Mouse (Mus musculus) erythroid progenitor cell, adult 5-6 weeks (primary cell): ENCODE results near the gene Ptcra. TPM values are rescaled to one million over a fixed set of nuclear protein-coding genes. Genes with fewer than 3 reads are reported as not detected.
"Not testable (repeated sequence)": the region's sequence is repeated elsewhere in the genome, so short reads cannot be mapped to it uniquely, and the experiment has no call there.

Experiments used
- ATAC-seq: replicated peaks from 2 replicates; pipeline ENCODE4 v1.8.0; 2016; ENCODE audit warnings: moderate number of reproducible peaks, mild to moderate bottlenecking, moderate TSS enrichment, inconsistent platforms; ENCODE audit not compliant: poor library complexity, low FRiP score, severe bottlenecking
- total RNA-seq, 2 experiments: library from RNA; stranded (forward) in 1 of 2; stranded (reverse) in 1 of 2; fragments of 150-400 nt in 1 of 2; fragments of 186-747, 209-891 nt in 1 of 2; gene quantifications; 2 replicates each; pipeline versions ENCODE4 v1.2.3 to v1.2.4; 2015 to 2017; ENCODE audit warnings: low replicate concordance in 2 of 2

The Ptcra gene
- total RNA-seq (2015; ENCODE audit: low replicate concordance) (not detected in 2 replicates), total RNA-seq (2017; ENCODE audit: low replicate concordance) (not detected in 2 replicates)

DNA sequence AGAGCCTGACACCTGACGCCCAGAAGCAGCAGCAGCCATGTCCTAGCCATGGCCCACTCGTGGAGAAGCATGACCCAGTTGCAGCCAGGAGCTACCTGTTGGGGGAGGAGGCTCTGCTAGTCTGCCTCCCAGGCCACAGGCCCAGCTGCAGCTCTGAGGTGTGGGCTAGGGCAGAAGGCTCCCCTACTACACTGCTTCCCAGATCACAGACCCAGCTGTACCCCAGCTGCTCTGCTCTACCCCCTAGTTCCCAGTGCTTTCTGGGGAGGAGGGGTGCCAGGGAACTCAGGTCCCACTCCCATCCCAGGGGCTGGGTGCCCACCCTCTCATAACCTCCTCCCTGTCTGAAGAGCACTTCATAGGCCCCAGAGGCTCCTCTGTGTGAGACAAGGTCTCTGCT lies at the start of gene Ptcra:
Gene Ptcra (minus strand): TSS at position 169 of the 400 bp plus-strand sequence.
- no peak for ATAC-seq

DNA sequence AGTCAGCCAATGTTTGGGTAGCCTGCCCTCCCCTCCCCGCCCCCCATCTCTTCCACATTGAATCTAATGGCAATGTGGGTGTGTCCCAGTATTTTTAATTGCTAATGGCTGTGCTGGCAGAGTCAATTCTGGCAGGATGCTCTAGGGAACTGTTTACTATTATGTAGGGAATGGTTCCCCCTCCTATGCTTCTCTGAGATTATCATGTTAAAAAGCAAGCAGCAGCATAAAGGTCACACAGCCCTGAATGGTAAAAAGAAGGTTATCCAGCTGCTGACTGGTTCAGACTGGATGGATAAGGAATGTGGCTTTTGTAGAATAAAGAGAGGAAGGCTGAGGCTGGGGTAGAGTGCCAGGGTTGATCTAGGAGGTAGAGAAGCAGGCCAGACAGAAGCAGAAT lies 48.9 kb upstream of the Ptcra start:
- ATAC-seq: no peak

DNA sequence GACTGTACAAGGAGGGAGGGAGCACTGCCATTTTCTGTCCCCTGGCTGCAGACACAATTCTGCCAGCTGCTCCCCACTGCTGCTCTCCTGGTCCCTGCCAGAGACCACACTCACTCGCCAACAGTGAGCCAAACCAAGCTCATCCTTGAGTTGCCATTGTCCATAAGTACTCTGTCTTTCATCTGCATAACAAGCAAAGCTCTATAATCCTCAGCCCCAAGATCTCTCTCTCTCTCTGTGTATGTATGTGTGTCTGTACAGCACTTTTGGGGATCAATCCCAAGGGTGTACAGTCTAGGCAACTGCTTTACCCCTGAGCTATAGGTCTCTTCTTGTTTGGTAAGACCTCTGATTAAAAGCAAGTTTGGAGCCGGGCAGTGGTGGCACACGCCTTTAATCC lies 47.2 kb upstream of the Ptcra start:
- no peak for ATAC-seq

DNA sequence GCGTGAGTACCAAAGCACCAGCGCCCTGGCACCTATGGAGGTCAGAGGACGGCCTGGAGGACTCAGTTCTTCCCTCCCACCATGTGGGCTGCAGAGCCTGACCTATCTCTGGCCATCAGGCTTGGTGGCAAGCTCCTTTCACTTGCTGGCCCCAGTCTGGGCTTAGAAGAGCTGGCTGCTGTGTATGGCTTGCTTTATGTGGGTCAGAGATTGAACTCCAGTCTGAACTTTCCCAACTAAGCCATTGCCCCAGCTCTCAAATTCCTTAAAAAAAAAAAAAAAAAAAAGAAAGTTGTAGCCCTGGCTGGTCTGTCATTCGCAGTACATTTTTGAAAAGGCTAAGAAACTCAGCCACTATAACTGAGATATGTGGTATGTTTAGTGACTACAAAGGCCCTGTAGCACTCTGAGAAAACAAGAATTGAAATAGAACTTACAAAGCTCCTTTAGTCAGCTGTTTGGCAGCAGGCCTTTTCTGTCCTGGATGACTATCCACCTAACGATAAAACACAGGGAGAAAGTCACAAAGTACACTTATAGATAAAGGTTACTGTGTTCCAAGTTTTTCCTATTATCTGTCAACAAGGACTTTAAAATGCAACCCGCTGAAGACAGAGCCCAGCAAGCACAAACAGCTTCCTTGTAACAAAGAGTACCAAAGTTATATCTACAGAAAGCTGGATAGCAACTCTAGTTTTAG lies 45.8 kb upstream of the Ptcra start:
- no peak for ATAC-seq

DNA sequence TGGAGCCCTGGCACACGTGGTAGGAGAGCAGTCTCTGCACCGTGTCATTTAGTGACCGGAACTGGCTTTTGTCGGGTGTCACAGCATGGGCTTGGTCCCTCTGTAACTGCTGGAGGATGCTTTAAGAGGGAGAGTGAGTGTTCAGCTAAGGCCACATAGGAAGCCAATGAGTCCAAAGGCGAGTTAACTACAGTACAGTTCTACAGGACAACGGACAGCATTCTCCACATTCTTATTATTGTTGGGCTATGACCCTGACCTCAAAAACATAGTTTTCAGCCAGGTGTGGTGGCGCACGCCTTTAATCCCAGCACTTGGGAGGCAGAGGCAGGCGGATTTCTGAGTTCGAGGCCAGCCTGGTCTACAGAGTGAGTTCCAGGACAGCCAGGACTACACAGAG lies 44.9 kb upstream of the Ptcra start:
- ATAC-seq: no peak

DNA sequence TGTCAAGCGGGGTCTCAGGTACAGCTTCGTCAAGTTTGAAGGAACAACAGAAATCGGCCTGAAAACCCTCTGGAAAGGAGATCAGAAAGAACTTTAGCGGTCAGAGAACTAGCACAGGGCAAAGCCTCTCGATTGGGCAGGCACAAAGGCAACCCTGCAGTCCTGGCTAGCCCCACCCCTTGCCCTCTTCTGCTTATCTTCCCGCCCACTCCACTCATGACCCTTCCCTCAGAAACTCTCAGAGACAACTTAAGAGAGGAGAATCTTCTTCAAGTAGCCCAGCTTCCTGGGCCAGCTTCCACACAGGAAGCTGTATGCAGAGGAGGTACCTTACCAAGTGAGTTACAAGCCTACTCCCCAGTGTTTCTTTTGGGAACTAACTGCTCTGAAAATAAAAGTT lies 38.2 kb upstream of the Ptcra start:
- ATAC-seq: no peak

DNA sequence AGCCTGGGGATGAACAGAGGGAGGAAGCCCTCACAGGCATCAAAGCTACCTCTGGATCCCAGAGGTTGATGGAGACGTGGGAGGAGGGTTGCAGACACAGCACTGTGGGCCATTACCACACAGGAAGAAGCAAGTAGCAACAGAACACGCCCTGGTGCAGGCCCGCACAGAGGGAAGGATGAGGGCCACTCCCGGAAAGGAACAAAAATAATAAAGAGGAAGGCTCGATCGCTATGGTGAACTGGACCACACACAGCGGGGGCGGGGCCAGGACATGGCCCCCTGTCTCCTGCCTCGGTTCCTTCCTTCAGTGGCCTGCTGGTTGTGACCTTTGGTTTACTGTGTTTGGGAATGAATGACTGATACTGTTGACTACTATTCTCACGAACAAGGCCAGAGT lies 36.2 kb upstream of the Ptcra start:
- ATAC-seq: no peak

DNA sequence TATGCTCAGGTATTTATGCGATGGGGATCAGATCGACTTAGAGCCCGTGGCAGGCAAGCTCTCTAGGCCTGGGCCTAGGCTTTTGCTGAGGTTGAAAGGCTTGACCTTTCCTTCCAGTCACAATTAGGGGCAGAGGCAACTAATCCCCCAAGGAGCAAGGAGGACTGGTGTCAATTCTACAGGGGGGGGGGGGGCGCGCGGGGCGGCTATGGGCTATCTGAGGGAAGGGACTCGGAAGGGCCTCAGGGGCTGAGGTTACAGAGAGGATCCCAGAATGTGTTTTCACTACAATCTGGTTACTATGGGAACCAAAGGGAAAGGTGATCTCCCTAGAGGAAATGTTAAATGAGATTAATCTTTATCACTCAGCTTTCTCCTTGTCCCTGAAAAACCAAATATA lies 33.9 kb upstream of the Ptcra start:
- ATAC-seq: no peak

DNA sequence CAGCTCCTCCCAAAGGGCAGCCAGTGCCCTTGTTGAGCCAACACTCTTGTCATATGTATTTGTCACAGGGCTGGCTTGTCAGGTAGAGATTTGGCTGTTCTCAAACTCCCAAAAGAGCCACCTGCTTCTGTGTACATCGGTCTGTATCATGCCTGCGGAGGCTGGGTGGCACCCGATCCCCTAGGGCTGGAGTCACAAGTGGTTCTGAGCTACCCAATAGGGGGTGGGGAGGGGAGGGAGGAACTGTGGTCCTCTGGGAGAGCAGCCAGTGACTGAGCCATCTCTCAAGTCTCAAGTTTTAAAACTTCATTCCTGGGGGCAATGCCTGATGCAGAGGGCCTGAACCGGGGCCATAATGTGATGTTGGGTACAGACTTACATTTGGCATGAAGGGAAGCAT lies 33.2 kb upstream of the Ptcra start:
- no peak for ATAC-seq

DNA sequence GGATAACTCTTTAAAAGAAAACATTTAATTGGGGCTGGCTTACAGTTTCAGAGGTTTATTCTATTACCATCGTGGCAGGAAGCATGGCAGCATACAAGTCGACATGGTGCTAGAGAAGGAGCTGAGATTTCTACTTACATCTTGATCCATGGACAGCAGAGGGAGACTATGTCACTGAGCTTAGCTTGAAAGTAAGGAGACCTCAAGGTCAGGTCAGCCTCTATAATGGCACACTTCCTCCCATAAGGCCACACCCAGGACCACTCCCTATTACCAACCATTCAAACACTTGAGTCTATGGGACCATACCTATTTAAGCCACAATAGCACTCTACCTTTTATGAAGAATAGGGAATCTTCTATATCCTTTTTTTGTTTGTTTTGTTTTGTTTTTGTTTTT lies 29.5 kb upstream of the Ptcra start:
- ATAC-seq: no peak

DNA sequence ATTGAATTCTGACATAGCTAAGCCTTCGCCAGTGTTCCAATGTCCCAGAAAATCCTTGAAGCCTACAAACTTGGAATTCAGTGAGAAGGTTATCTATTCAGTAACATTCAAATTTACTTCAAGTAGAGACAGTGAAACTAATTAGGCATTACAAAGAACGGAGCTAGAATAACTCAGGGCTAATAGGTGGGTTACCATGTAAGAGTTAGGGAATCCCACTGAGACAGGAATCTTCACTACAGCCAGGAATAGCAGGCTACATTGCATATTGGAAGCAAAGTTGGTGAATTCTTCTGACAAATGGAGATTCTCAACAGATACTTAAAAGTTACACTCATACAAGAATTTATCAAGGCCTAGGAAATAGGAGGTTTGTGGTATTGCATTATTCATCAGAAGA lies 24.5 kb upstream of the Ptcra start:
- ATAC-seq: not testable (repeated sequence)

DNA sequence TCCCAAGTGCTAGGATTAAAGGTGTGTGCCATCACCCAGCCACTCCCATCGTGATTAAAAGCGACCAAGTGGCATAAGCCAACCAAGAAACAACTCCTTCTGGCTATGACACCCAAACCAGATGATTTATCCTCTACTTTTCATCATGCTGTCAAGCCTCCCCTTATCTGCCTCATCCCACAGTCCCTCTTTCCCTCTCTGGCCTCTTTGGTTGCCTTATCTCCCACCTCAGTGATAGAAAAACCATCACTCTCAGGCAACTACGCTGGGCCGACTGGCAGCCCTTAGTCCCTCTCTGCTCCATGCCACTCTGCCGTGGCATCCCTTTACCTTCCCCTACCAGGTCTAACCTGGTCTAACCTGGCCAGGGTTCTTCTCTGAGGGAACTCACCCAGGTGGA lies 23.4 kb upstream of the Ptcra start:
- ATAC-seq: no peak

DNA sequence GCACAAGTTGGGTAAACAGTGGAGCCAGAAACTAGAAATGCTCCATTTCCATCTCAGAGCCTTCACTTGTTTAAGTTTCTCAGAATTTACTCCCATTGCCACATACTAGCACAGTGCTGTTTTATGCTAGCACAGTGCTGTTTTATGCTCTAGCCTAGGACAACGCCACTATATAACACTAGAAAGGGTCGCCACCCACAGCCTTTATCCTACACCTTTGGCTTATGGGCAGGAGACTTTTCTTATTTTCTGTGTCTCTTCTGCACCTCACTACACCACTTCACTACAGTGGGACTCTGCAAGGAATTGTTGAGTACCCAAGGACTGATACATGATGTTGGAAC lies 19.7 kb upstream of the Ptcra start:
- peak; percentile 22 for ATAC-seq

DNA sequence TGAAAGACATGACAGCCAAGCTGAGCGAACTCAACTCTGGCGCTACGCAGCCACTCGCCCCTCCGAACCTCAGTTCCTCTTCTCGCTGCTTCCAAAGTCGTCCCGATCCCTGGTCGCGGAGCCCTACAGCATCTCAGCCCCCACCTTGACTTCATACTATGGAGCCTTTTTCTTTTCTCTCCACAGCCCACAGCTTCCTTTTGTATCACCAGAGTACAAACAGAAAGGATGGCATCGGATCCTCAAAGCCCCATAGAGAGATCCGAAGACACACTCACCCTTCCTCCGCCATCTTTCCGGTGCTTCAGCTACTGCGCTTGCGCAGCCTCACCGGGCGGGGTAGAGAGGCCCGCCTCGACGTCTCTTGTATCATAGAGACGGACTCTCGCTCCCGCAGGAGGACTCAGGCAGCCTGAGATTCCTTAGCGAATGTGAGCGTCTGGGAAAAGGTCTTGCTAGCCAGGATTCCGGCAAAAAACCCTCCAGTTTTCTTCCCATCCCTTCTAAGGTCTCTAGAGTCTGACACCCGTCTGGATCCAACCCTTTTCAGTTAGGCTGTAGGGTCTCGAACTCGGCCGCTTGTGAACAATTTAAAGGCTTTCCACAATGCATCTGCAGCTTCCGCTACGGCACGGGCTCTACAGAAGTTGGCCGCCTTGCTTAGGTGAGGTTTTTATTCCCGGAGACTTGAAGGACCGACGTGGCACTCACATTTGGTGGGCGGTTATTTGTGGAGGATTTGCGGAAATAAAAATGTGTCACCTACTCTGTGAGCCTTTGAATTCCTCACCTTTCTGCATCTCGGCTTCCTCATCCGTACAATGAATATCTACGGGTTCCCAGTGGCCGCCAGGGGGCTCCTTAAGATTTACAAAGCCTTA lies 19.1 kb upstream of the Ptcra start, which contains the start of gene Rpl7l1:
Gene Rpl7l1 (minus strand): TSS at position 332 of the 881 bp plus-strand sequence.
- ATAC-seq: peak; percentile 99

DNA sequence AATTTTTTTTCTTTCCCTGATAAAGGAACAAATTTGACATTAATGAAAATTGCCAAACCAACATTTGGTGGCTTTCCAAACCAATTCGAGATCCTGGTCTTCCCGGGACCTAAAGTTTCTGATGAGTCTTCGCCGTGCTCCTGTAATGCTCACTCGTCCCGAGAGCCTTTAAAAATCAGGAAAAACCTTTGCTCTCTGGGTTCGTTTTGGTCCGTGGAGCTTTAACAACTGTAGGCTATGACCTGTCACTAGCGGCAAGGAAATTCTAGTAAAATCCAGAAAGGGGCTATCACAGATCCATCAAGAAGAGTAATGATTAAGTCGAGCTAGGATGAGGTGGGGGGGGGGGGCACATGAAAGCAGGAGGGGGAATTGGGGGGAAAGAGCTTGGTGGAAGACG lies 18.4 kb upstream of the Ptcra start:
- no peak for ATAC-seq

DNA sequence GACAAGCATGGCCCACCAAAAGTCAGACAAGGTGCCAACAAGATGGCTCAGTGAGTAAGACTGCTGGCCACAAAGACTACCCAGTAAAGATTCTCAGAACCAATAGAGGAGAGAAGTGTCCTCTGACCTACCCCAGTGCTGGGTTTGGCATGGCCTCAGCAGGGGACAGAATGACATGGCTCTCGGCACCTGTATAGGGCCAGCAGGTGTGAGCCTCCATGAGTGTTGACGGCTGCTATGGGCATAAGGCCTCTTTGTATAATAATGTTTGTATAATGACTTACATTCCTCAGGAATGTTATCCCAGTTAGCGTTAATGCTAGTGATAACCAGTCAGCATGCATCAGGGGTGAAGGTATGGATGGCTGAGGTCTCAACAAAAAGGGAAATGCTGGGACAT lies 12.6 kb upstream of the Ptcra start:
- no peak for ATAC-seq

DNA sequence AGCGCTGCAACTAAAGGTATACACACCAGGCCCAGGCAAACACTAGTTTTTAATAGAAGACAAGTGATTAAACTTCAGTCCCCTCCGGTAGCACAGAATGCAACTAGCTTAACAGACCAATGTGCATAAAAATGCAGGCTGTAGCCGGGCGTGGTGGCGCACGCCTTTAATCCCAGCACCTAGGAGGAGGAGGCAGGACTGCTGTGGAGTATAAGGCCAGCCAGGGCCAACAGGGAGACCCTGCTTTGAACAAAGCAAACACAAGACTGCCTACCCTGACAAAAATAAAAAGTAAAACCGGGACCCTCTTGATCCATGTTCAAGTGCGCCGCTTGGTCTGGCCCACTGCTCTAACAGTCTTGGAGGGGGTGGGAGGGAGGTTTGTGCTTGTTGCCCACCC lies 11.6 kb upstream of the Ptcra start:
- ATAC-seq: no peak

DNA sequence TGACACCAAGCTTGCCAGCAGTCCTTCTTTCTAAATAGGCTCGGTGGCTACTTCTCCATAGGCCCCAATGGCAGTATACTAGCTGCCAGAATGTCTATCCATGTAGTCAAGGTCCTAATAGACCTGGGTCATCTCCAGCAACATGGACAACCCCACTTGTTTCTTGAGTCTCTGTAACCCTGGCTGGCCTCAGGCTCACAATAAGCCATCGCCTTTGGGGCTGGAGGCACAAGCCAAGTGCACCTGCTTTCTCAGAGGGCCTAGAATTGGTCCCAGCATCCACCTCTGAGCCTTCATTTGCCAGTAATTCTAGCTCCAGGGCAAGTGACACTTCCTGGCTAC lies 10.6 kb upstream of the Ptcra start:
- ATAC-seq: no peak

DNA sequence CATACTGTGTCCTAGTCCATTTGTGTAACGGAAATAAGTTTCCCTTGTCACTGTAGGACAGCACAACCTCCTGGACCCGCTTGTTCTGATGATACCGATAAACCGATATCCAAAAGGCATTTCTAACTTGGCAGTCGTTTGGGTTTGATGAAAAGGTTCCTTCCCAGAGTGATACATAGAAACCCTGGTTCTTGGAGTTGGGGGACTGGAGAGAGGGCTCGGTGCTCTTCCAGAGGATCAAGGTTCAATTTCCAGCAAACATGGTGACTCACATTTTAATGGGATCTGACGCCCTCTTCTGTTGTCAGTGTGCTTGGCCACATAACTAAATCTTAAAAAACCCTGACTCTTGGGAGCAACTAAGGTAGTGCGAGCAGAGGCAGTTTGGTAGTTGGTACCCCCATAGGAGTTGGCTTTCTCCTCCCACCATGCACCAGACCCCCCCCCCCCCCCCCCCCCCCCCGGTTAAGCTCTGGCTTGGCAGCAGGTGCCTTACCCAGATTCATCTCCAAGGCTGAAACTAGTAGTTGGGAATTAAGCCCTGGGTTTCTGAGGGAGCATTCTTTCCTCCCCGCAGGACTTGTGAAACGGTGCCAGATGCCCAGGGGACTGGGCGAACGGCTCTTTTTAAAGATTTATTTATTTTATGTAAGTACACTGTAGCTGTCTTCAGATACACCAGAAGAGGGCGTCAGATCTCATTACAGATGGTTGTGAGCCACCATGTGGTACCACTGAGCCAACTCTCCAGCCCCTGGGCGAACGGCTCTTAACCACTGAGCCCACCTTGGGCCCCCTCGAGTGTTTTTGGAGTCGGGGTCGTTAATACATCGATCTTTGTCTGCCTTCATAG lies 10.0 kb upstream of the Ptcra start:
- ATAC-seq: no peak
